Comparison of ENCODE assay signal across 20 mouse cellular contexts in genomic region chr10:10610561-10611345, GRCm38 (mm10). TPM values are rescaled to one million over a fixed set of nuclear protein-coding genes. Genes with fewer than 3 reads are reported as not detected.
A peak's percentile ranks its signal among the peaks of the same experiment; 100 is the strongest.
DNase-seq lines count a peak whose midpoint lies in the region; ATAC-seq and TF ChIP-seq lines count a peak whose summit lies in the region.
"Had no signal": no experiment of that assay in that cellular context is flagged by ENCODE, and none has a peak within 500 bp of the region (broad histone marks: within the 10 kb centered on the region; RNA-seq: fewer than 3 reads in every experiment).

No protein-coding gene starts in this region.

- H3K36me3 ChIP-seq in lung, postnatal 0 days (ENCODE audit: insufficient read depth, low read length), result no peaks in the 10 kb centered on the region
- H3K36me3 ChIP-seq in intestine, embryonic 16.5 days (ENCODE audit: control insufficient read depth, insufficient read depth, low read length), result no peaks in the 10 kb centered on the region
- no peaks in the 10 kb centered on the region for H3K36me3 ChIP-seq in stomach, postnatal 0 days (ENCODE audit: control insufficient read depth, insufficient read depth, low read length)
- H3K36me3 ChIP-seq: embryonic facial prominence, embryonic 13.5 days; forebrain, embryonic 15.5 days; heart, embryonic 12.5 days; hindbrain, embryonic 13.5 days; midbrain, embryonic 10.5 days had no signal

- 0 out of 2 replicates have a peak, but pooled peaks have one; percentile 6 for TF ChIP-seq CTCF in layer of hippocampus, adult 2 months (conservative IDR thresholded peaks at IDR 0.05)
- no peak for TF ChIP-seq CTCF in lung, postnatal 0 days (IDR thresholded peaks at IDR 0.05)
- TF ChIP-seq CTCF in stomach, postnatal 0 days (IDR thresholded peaks at IDR 0.05; ENCODE audit: low read depth), result no peak

- peak overlapping the region; percentile 39; the same call in 1 of the 2 replicates for H3K27ac ChIP-seq in layer of hippocampus, adult 2 months
- H3K27ac ChIP-seq in lung, postnatal 0 days (ENCODE audit: low read length), result no peak overlapping the region
- no peak overlapping the region for H3K27ac ChIP-seq in intestine, embryonic 16.5 days (ENCODE audit: low read length)
- no peak overlapping the region for H3K27ac ChIP-seq in stomach, postnatal 0 days (replicated peaks)
- H3K27ac ChIP-seq: embryonic facial prominence, embryonic 13.5 days; forebrain, embryonic 15.5 days; hindbrain, embryonic 13.5 days; midbrain, embryonic 10.5 days had no signal

- H3K9ac ChIP-seq in lung, postnatal 0 days (replicated peaks; ENCODE audit: low read depth), result no peak overlapping the region
- H3K9ac ChIP-seq in intestine, embryonic 16.5 days (ENCODE audit: low read depth, low read length), result no peak overlapping the region
- H3K9ac ChIP-seq in stomach, postnatal 0 days (ENCODE audit: low read length), result no peak overlapping the region
- H3K9ac ChIP-seq: embryonic facial prominence, embryonic 13.5 days; forebrain, embryonic 15.5 days; heart, embryonic 12.5 days; hindbrain, embryonic 13.5 days had no signal

- no peak overlapping the region for H3K4me3 ChIP-seq in layer of hippocampus, adult 2 months
- H3K4me3 ChIP-seq in lung, postnatal 0 days (ENCODE audit: low read depth, low read length), result no peak overlapping the region
- no peak overlapping the region for H3K4me3 ChIP-seq in intestine, embryonic 16.5 days (ENCODE audit: low read length)
- H3K4me3 ChIP-seq in stomach, postnatal 0 days (ENCODE audit: low read depth, low read length), result no peak overlapping the region
- H3K4me3 ChIP-seq: embryonic facial prominence, embryonic 13.5 days; forebrain, embryonic 15.5 days; heart, embryonic 12.5 days; hindbrain, embryonic 13.5 days; midbrain, embryonic 10.5 days had no signal

- TF ChIP-seq EP300 in lung, postnatal 0 days (IDR thresholded peaks at IDR 0.05), result no peak
- TF ChIP-seq EP300 in stomach, postnatal 0 days (optimal IDR thresholded peaks at IDR 0.05), result no peak

- H3K4me1 ChIP-seq in lung, postnatal 0 days (ENCODE audit: insufficient read depth, low read depth, low read length), result no peaks in the 10 kb centered on the region
- H3K4me1 ChIP-seq in intestine, embryonic 16.5 days (ENCODE audit: control insufficient read depth, insufficient read depth, low read length), result no peaks in the 10 kb centered on the region
- H3K4me1 ChIP-seq in stomach, postnatal 0 days (replicated peaks; ENCODE audit: control insufficient read depth, insufficient read depth), result no peaks in the 10 kb centered on the region
- H3K4me1 ChIP-seq: embryonic facial prominence, embryonic 13.5 days; forebrain, embryonic 15.5 days; heart, embryonic 12.5 days; hindbrain, embryonic 13.5 days; midbrain, embryonic 10.5 days had no signal

- ATAC-seq in lung, postnatal 0 days, result no peak
- peak; percentile 50; the same call in 1 of the 2 replicates for ATAC-seq in intestine, embryonic 16.5 days
- peak; percentile 59; the same call in 1 of the 2 replicates for ATAC-seq in stomach, postnatal 0 days (ENCODE audit: low FRiP score, low TSS enrichment)
- ATAC-seq: forebrain, embryonic 15.5 days had no signal

- WGBS in lung, postnatal 0 days, result 62% methylated on average over 3 of the region's 3 CpGs
- WGBS in intestine, embryonic 16.5 days, result 49% methylated on average over 3 of the region's 3 CpGs
- WGBS in stomach, postnatal 0 days, result 63% methylated on average over 3 of the region's 3 CpGs

- DNase-seq in layer of hippocampus, adult 2 months (ENCODE audit: low spot score in 2 of 2), result peak in 1 of 2 experiments; percentile 13
- DNase-seq in layer of hippocampus, adult 8-10 months (ENCODE audit: low spot score in 2 of 2), result no peak
- DNase-seq in lung, postnatal 0 days (ENCODE audit: low spot score), result peak; percentile 12
- DNase-seq in lung, postnatal 14 days, result no peak
- DNase-seq in stomach, postnatal 0 days (ENCODE audit: low spot score), result no peak
- DNase-seq in embryo, embryonic 9.5 days (ENCODE audit: extremely low spot score), result no peak
- DNase-seq: cerebellum, adult 9-11 months; heart, adult 11 months; heart, postnatal 14 days; kidney, adult 11 months; lung, postnatal 36 days; spleen, adult 18-20 months; thymus, postnatal 14 days had no signal

- no peak overlapping the region for H3K4me2 ChIP-seq in lung, postnatal 0 days (replicated peaks; ENCODE audit: low read depth, low read length)
- H3K4me2 ChIP-seq in intestine, embryonic 16.5 days (ENCODE audit: low read depth, low read length), result no peak overlapping the region
- H3K4me2 ChIP-seq in stomach, postnatal 0 days (replicated peaks; ENCODE audit: low read depth), result no peak overlapping the region
- H3K4me2 ChIP-seq: embryonic facial prominence, embryonic 13.5 days; forebrain, embryonic 15.5 days; heart, embryonic 12.5 days; hindbrain, embryonic 13.5 days; liver, embryonic 11.5 days had no signal

- H3K9me3 ChIP-seq in lung, postnatal 0 days (ENCODE audit: low read length), result no peaks in the 10 kb centered on the region
- no peaks in the 10 kb centered on the region for H3K9me3 ChIP-seq in intestine, embryonic 16.5 days (ENCODE audit: control insufficient read depth, low read length)
- H3K9me3 ChIP-seq in stomach, postnatal 0 days (ENCODE audit: control insufficient read depth, low read length), result no peaks in the 10 kb centered on the region
- H3K9me3 ChIP-seq: embryonic facial prominence, embryonic 13.5 days; forebrain, embryonic 15.5 days; heart, embryonic 12.5 days; hindbrain, embryonic 13.5 days; midbrain, embryonic 10.5 days had no signal

- no peaks in the 10 kb centered on the region for H3K27me3 ChIP-seq in lung, postnatal 0 days (replicated peaks; ENCODE audit: insufficient read depth, low read length)
- H3K27me3 ChIP-seq in intestine, embryonic 16.5 days (replicated peaks; ENCODE audit: control insufficient read depth, insufficient read depth, low read length), result no peaks in the 10 kb centered on the region
- no peaks in the 10 kb centered on the region for H3K27me3 ChIP-seq in stomach, postnatal 0 days (ENCODE audit: control insufficient read depth, insufficient read depth, low read length)
- H3K27me3 ChIP-seq: embryonic facial prominence, embryonic 13.5 days; forebrain, embryonic 15.5 days; heart, embryonic 12.5 days; hindbrain, embryonic 13.5 days had no signal

RNA-seq across cellular contexts. Expression of gene Rab32, which starts 52.7 kb away (rescaled TPM):
- 1 to 10 TPM; 3.5 to 4.8 TPM for total RNA-seq in layer of hippocampus, adult 2 months (2021)
- 1 to 10 TPM; 3.7 to 5.2 (median 4.5) TPM for total RNA-seq in layer of hippocampus, adult 8-10 months (2022)
- 18.8 and 20.3 TPM in 2 replicates for polyA plus RNA-seq in lung, postnatal 0 days (2015; fragmentation: Nextera tagmentation; extraction: Ambion mirVana)
- polyA plus RNA-seq in intestine, embryonic 16.5 days (2015; fragmentation: Nextera tagmentation; extraction: Ambion mirVana), result 22.8 and 23.4 TPM in 2 replicates
- polyA plus RNA-seq in stomach, postnatal 0 days (2015; fragmentation: Nextera tagmentation; extraction: Ambion mirVana), result 20.1 and 20.8 TPM in 2 replicates
